Mouse (Mus musculus): ENCODE measurements around the gene Dhdh.

The Dhdh gene

DNA sequence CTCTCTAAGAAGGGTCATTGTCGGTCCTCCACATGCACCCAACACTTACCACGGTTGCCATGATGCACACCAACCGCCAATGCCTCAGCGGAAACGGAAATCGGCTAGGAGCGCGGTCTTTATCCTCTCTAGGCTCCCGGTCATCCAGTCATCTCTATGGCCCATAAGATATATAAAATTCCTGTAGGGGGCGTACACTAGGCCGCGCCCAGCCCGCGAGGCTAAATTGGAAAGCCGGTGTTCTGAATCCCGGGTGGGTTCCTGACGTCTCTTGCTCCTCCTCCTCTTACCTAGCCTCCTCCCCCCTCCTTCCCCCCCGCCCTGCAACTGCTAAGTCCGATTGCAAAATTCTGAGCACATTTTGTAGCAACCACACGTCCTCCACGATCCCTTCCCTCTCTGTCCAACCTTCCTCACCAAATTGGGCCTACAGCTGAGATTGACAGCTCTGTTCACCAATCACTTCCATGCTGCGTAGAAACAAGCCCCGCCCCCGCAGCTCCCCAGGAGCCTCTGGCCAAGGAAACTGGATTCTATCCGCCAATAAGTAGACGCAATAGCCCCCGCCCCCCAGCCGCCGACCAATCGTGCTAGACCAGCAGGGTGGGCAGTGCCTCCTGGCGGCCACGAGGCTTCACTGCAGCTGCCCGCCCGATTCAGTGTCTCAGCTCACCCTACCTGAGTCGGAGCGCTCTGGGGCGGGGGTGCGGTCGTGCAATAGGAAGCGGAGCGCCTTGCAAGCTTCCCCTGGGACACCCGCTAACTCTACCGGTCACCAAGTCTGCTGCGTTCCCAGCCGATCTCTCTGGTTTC is 54.2 kb downstream of the Dhdh start, which contains the start of gene Gys1:
Gys1 (plus strand) TSS at position 642 of the 813 bp plus-strand sequence.
- in situ Hi-C loops (cut with MboI; ENCODE audit: low pct_unique_long_range_greater_than_20kb in 1 of 2, low sequenced_read_pairs in 2 of 2, unreplicated experiment in 1 of 2): no loop called here

DNA sequence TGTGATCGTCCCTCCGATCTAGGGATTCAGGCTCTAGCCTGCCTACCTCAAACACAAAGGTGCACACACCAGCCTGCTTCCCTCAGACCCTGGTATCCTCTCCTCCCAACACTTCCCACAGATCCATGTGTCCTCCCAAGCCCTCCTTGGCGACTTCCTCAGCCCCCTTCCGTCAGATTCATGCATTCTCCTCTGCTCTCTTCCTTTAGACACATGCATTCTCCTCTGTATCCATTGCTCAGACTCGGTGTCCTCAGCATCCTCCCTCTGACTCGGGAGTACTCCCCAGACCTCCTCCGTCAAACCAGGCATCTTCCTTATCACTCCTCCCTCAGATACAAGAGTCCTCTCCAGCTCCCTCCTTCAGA is 54.8 kb downstream of the Dhdh start:
- in situ Hi-C loops (cut with MboI; ENCODE audit: low pct_unique_long_range_greater_than_20kb in 1 of 2, low sequenced_read_pairs in 2 of 2, unreplicated experiment in 1 of 2): no loop called here

DNA sequence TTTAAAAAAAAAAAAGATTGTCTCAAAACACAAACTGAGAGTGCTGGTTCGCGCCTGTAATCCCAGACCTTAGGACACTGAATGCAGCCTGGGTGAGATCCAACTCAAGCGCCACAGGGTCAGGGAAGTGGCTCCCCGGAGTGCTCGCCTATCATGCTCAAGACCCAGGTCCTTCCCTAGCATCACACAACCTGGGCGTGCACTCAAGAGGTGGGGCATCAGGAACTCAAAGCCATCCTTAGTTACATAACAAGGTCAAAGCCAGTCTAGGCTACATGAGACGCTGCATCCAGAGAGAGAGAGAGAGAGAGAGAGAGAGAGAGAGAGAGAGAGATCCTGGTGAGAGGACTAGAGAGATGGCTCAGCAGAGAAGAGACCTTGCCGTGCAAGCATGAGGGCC is 62.0 kb downstream of the Dhdh start:
- in situ Hi-C loops (cut with MboI; ENCODE audit: low pct_unique_long_range_greater_than_20kb in 1 of 2, low sequenced_read_pairs in 2 of 2, unreplicated experiment in 1 of 2): no loop called here

DNA sequence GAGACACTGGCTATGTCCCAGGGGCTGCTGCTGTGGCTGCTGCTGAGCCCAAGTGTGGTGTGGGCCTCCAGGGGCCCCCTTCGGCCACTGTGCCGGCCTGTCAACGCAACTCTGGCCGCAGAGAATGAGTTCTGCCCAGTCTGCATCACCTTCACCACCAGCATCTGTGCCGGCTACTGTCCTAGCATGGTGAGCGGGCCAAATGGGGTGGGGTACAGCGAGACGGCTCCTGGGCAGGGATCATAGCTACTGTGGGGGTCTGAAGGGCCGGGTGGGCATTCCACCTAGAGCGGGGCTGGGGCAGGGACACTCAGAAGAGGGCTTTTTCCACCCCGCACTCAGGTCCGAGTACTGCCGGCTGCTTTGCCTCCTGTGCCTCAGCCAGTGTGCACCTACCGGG is 67.4 kb downstream of the Dhdh start:
- in situ Hi-C loops (cut with MboI; ENCODE audit: low pct_unique_long_range_greater_than_20kb in 1 of 2, low sequenced_read_pairs in 2 of 2, unreplicated experiment in 1 of 2): no loop called here
